Mouse (Mus musculus) G1E (cell line): Measurements from ENCODE around the gene Hlx. TPM values are rescaled to one million over a fixed set of nuclear protein-coding genes. Genes with fewer than 3 reads are reported as not detected.

ENCODE experiments used
- ATAC-seq: 2 replicates; pipeline ENCODE4 v1.8.0; 2016; ENCODE audit warnings: mild to moderate bottlenecking; ENCODE audit not compliant: insufficient number of reproducible peaks, poor library complexity, low FRiP score, severe bottlenecking; ENCODE audit errors: extremely low read depth
- DNase-seq: peaks from one replicate; pipeline ENCODE4 v3.0.0; 2012; ENCODE audit warnings: low spot score
- H3K27me3 ChIP-seq: 2 replicates; pipeline ENCODE4 v1.6.1; 2012; ENCODE audit warnings: mild to moderate bottlenecking, low read length, inconsistent platforms; ENCODE audit not compliant: insufficient read depth
- H3K36me3 ChIP-seq: replicated peaks from 2 replicates; pipeline ENCODE3; 2012; ENCODE audit warnings: mild to moderate bottlenecking, inconsistent platforms
- H3K4me1 ChIP-seq: 2 replicates; pipeline ENCODE4 v1.6.1; 2012; ENCODE audit warnings: low read depth, low read length, inconsistent platforms, mixed read lengths; ENCODE audit not compliant: insufficient read depth
- H3K4me3 ChIP-seq: 2 replicates; pipeline ENCODE4 v1.5.1; 2012; ENCODE audit warnings: low read depth, mild to moderate bottlenecking, inconsistent platforms, low read length, moderate library complexity, mixed read lengths
- H3K9me3 ChIP-seq: replicated peaks from 2 replicates; pipeline ENCODE4 v1.6.1; 2012; ENCODE audit warnings: inconsistent platforms
- CTCF ChIP-seq: IDR thresholded peaks from 2 replicates; pipeline ENCODE4 v1.5.1; 2012; ENCODE audit warnings: low read depth, low read length, inconsistent platforms, mixed read lengths
- GATA1 ChIP-seq: IDR thresholded peaks from 2 replicates; pipeline ENCODE4 v1.6.1; 2012; ENCODE audit warnings: borderline replicate concordance, low read length, inconsistent platforms, mixed read lengths
- GATA2 ChIP-seq: IDR thresholded peaks from 2 replicates; pipeline ENCODE4 v1.6.1; 2012; ENCODE audit warnings: low read depth, low read length, inconsistent platforms, borderline replicate concordance
- POLR2AphosphoS5 ChIP-seq: IDR thresholded peaks from 2 replicates; pipeline ENCODE4 v1.6.1; 2012; ENCODE audit warnings: low read depth, low read length, inconsistent platforms; ENCODE audit not compliant: insufficient replicate concordance
- TAL1 ChIP-seq: conservative IDR thresholded peaks from 2 replicates; pipeline ENCODE4 v1.6.1; 2012; ENCODE audit warnings: low read depth, low read length, inconsistent platforms, mixed read lengths
- polyA plus RNA-seq: library from polyadenylated mRNA; stranded (reverse); fragments of >175 nt; gene quantifications from 2 replicates; pipeline ENCODE4 v1.2.3, GENCODE M21; 2012
- total RNA-seq, 2 experiments: library from RNA; stranded (forward) in 1 of 2; stranded (reverse) in 1 of 2; fragments of 200-1000 nt in 1 of 2; fragments of >200 nt in 1 of 2; fragmentation: Nextera tagmentation in 1 of 2; gene quantifications; 2 replicates each; pipeline ENCODE4 v1.2.3; 2014 to 2017

Gene Hlx
- total RNA-seq (2014; fragmentation: Nextera tagmentation) (8.5 and 10.9 TPM in 2 replicates), total RNA-seq (2017) (1.4 and 1.8 TPM in 2 replicates), polyA plus RNA-seq (22.8 and 27.0 TPM in 2 replicates)

DNA sequence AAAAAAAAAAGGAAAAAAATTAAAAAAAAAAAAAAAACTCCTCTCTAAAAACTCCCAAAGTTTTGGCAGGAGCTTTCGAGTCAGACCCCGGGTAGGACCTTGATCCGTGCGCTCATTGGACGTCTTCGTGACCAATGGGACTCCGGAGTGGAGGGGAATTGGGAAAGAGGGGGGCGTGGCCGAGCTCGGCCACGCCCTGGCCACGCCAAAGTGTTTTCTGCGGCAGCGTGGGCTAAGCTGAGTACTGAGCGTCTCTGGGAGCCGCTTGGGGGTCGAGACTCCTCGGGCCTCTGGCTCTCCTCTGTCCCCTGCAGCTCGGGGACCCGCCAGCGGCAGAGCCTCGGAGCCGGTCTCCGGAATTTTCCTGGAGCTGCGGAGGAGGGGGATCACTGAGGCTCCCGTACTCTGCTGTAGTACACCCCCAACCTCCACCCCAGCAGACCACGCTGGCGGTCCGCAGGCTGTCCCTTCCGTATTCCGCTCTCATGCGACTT lies at the start of gene Hlx:
Gene Hlx (minus strand): TSS at position 64 of the 494 bp plus-strand sequence.
- TF ChIP-seq GATA1 (no peak), POLR2AphosphoS5 (no peak), TAL1 (no peak), CTCF (no peak), GATA2 (no peak)
- peak within 1 kb of the TSS; percentile 79 for H3K4me3 ChIP-seq
- H3K9me3 ChIP-seq: no peaks in the 10 kb centered on the region
- peak; percentile 93 for ATAC-seq
- peaks cover 31% of the 10 kb centered on the region for H3K4me1 ChIP-seq
- DNase-seq: peak; percentile 100
- peaks cover 42% of the 10 kb centered on the region for H3K27me3 ChIP-seq
- peaks cover 7% of the 10 kb centered on the region for H3K36me3 ChIP-seq

GRCm38 (mm10) chr1:184782161-184782513 lies 49.7 kb upstream of the Hlx start:
- Histone ChIP-seq H3K4me1 (no peaks in the 10 kb centered on the region), H3K27me3 (no peaks in the 10 kb centered on the region), H3K4me3 (no peak overlapping the region), H3K36me3 (no peaks in the 10 kb centered on the region), H3K9me3 (no peaks in the 10 kb centered on the region)
- TF ChIP-seq GATA1 (no peak), POLR2AphosphoS5 (no peak)
- DNase-seq (no peak), ATAC-seq (no peak)

DNA sequence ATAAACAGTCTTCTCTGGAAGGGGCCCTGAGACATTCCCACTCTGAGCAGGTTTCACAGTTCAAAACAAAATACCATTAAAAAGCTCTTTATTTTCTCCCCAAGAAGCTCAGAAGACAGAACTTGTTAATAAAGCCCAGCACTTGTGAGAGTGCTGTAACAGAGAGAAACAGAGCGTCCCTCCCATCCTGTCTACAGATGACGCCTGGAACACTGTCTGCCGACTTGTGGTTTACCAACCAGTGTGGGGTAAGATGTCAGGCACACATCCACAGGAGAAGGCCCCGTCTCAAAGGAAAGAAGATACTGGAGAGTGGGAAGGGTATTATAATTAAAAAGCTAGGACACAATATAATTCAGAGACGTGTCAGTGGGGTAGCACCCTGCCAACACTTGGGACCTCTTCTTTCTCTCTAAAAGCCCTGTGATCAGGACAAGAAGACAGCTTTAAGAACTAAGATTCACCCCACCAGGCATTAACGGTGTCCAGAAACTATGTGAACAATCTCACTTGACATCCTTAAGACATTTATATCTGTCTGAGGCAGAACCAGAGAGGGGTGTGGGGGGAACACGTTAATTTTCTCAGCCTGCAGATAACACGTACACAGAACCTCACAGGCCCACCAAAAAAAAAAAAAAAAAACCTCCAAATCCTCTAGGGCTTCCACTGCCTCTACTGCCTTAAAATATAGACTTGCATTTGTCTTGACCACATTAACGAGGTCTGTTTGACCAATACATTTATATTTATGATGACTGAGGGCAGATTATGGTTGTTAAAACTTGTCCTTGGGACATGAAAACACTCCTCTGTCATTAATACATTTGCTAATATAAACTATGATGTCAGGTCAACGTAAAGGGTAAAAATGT lies 49.1 kb upstream of the Hlx start:
- TF ChIP-seq GATA2 (no peak), GATA1 (no peak), TAL1 (no peak), POLR2AphosphoS5 (no peak), CTCF (no peak)
- Histone ChIP-seq H3K4me1 (no peaks in the 10 kb centered on the region), H3K36me3 (no peaks in the 10 kb centered on the region), H3K9me3 (no peaks in the 10 kb centered on the region), H3K27me3 (no peaks in the 10 kb centered on the region), H3K4me3 (no peak overlapping the region)
- DNase-seq (no peak), ATAC-seq (no peak)

DNA sequence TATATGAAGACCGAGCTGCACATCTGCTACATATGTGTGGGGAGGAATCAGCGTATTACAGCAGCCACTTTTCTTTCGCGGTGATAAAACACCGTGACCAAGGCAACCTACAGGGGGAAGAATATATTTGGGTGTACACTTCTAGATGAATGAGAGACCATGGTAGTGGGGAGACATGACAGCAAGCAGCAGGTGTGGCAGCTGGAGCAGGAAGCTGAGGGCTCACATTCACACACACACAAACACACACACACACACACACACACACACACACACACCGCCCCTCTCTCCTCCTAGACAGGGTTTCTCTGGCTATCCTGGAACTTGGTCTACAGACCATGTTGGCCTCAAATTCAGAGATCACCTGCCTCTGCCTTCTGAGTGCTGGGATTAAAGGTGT lies 45.7 kb upstream of the Hlx start:
- Histone ChIP-seq H3K4me3 (no peak overlapping the region), H3K9me3 (no peaks in the 10 kb centered on the region), H3K27me3 (no peaks in the 10 kb centered on the region), H3K4me1 (no peaks in the 10 kb centered on the region), H3K36me3 (no peaks in the 10 kb centered on the region)
- DNase-seq: no peak
- ATAC-seq: no peak
- TF ChIP-seq CTCF (no peak), GATA1 (no peak), TAL1 (no peak), POLR2AphosphoS5 (no peak), GATA2 (no peak)

DNA sequence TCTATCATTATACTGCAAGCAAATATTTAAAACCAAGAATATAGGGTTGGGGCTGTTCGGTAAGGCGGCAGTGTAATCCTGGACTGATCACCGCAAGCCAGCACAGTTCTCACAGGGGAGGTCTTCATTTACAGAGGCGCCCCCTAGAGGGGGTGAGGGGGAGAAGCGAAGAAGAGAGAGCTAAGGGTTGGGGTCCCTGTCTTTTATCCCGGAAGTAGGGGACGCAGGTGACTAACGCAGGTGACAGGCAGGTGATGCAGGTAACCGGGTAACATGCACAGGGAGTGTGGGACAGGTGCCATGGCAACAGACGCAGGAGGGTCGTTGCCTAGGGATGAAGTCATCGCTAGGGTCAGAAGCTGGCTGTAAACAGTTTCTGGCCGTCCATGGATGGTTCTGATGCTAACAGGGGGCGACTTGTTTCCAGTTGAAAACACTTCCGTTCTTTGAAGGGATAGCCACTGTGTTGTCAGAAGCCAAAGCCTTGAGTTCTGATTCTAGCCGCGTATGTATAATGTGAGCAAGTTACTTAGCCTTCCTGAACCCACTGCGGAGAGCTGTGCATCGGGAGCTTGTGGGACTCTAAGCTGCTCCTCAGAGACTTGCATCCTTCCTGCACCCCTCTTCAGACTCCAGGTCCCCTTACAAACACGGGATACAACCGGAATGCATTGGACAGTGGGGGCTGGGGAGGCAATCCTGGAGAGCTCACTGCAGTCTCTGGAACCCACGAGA lies 44.8 kb upstream of the Hlx start:
- no peak overlapping the region for H3K4me3 ChIP-seq
- no peaks in the 10 kb centered on the region for H3K4me1 ChIP-seq
- TF ChIP-seq TAL1: no peak
- no peak for TF ChIP-seq GATA2
- no peak for TF ChIP-seq CTCF
- TF ChIP-seq POLR2AphosphoS5: no peak
- no peaks in the 10 kb centered on the region for H3K36me3 ChIP-seq
- H3K27me3 ChIP-seq: no peaks in the 10 kb centered on the region
- ATAC-seq (no peak), DNase-seq (no peak)
- H3K9me3 ChIP-seq: no peaks in the 10 kb centered on the region

DNA sequence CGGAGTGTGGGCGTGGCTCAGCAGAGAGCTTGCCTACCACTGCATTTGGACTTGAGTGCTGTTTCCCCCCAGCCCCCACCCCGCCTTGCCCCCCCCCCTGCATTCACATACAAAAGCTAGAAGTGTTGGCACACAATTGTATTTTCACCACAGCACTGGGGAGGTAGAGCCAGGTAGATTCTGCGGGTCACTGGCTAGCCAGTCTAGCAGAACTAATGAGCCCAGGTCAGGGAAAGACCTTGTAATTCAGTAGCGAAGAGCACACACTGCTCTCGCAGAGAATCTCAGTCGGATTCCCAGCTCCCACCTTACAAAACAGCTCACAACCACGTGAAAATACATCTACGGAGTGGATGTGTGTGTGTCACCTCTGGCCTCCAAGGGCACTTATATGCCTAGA lies 42.9 kb upstream of the Hlx start:
- Histone ChIP-seq H3K4me3 (no peak overlapping the region), H3K4me1 (no peaks in the 10 kb centered on the region), H3K27me3 (no peaks in the 10 kb centered on the region), H3K36me3 (no peaks in the 10 kb centered on the region), H3K9me3 (no peaks in the 10 kb centered on the region)
- DNase-seq (no peak), ATAC-seq (no peak)
- TF ChIP-seq TAL1 (no peak), CTCF (no peak), POLR2AphosphoS5 (no peak), GATA1 (no peak), GATA2 (no peak)
